Mouse (Mus musculus) telencephalon, adult 2 months (tissue): ENCODE results near the gene Pawr.

ENCODE experiments used
- DNase-seq: peaks from one replicate; pipeline ENCODE4 v3.0.0-alpha.2; 2011; ENCODE audit warnings: low read depth, low spot score

The Pawr gene

DNA sequence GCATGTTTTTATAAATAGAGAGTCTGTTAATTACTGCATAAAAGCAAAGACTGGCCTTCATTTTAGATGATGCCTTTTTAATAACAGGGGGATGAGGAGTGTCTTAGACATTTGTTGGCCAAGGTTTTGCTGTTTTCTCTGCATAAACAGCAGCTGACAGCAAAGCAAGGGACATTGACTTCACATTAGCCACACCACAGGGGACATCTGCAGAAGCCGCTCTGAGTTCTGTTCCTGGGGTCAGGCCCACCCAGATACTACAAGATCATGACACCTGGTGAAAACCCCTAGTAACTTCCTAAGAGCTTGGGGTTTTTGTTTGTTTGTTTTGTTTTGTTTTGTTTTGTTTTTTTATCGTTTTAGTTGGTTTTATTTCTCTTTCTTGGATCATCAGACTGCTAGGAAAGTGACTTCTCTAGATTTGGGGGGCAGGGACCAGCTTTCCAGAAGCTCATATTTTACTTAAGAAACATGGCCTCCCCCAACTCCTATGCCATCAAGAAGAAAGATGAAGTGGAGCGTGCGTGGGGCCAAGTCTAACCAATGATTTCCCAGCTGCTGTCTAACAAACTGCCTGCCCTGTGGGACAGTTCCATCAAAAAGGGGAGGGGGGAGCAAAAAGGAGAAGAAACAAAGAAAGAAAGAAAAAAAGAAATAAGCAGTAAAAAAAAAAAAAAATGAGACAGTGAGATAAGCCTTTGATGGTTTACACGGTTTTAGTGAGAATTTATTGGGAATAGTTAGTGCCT, 57.4 kb downstream of the Pawr start:
- DNase-seq: no peak

DNA sequence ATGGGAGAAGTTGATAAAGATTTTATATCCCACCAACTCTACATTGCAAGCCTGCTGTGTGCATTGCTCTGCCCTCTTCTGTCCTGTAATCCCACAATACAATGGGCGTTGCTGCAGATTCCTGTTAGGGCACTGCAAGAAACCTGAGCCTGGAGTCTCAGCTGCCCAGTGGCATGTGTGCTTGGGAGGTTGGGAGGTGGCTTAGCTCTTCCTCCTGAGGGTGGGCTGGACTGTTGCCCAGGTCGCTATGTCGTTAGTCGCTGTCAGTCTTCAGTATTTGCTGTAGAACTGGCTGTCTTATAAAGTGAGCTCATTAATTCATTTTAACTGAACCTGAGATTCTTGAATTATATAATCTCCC, 58.0 kb downstream of the Pawr start:
- DNase-seq: no peak

DNA sequence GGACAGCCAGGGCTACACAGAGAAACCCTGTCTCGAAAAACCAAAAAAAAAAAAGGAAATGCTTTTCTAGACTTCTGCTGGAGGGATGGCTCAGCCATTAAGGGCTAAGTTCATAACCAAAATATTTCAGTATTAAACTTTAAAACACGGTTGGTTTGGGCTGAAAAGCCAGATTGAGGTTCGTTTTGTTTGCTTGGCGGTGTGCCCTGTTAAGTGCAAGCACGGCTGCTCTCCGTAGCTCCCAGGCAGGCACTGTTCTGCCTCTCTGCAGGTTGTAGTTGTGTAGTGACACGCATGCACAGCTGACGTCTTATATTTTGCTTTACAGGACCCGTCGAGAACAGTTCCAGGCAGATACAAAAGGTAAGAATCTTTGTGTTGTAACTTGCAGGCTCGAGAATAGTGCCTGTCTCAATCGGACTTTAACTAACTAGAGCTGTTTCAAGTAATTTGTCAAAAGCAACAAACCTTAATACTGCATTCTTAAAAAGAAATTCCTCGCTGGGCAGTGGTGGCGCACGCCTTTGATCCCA, 59.5 kb downstream of the Pawr start:
- no peak for DNase-seq

DNA sequence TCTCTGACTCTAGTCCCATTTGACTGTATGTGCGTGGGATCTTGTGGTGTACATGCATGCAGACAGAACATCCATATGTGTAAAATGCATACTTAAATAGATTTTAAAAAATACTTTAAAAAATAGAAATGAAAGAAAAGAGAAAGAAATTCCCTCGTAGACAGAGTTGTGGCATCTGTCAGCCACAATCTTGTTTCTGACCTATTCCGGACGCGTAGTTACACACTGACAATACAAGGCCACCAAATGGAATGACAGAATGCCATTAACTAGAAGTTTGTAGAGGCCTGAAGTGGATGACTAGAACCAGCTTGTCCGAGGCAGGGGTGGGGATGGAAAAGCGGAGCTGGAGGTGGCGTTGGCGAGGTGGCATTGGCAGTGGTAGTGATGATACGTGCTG, 60.2 kb downstream of the Pawr start:
- DNase-seq: no peak

DNA sequence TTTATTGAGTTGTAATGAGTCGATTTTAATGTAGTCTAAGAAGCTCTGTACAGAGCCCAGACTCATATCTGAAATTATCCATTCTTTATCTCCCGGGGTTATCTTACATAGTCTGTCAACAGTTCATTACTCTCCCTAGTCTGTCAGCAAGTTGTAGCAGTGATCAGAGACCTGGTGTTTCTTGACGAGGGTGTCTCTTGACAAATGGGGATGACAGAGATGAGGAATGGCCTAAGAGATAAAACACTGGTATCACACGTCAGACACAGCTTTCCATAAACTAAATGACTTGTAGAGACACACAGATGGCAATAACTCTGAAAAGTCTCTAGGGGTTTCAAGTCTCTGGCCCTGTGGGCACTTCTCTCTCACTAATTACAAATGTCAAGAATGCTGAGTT, 62.4 kb downstream of the Pawr start:
- DNase-seq: no peak

DNA sequence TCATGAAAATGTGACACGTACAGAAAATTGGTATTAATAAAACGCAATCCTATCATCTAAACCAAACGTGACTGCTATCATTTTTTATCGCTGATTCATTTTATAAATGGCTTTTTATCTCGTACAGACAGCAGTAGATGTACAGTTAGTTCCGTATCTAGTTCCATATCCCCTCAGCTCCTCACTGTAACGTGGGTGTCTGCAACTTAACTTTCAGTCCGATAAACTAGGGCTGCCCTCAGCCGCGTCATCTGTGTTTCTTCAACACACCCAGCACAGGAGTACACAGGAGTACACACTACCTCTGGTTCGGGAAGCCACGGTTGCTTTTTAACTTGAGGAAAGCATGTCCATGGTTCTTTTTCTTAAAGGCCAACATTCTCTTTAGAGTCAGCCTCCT, 63.3 kb downstream of the Pawr start:
- DNase-seq: no peak

GRCm38 (mm10) chr10:108395647-108396046, 63.7 kb downstream of the Pawr start:
- DNase-seq: peak; percentile 32

DNA sequence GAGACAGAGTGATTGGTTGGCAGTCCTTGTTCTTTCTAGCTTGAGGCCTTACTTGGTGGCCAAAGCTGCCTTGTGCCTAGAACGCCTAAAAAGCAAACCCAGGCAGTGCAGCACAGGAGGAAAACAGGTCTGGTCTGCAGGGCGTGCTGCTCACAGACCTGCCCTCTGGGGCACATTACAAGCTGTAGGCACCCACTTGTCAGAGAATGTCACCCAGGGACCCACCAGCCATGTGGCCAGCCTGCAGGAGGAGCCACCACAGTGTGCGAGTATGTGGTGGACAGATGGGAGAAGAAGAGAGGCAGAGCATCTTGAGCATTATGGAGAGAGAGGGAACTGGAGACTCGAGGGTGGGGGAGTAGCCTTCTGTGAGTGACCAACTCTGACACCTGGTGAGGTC, 70.8 kb downstream of the Pawr start:
- no peak for DNase-seq

DNA sequence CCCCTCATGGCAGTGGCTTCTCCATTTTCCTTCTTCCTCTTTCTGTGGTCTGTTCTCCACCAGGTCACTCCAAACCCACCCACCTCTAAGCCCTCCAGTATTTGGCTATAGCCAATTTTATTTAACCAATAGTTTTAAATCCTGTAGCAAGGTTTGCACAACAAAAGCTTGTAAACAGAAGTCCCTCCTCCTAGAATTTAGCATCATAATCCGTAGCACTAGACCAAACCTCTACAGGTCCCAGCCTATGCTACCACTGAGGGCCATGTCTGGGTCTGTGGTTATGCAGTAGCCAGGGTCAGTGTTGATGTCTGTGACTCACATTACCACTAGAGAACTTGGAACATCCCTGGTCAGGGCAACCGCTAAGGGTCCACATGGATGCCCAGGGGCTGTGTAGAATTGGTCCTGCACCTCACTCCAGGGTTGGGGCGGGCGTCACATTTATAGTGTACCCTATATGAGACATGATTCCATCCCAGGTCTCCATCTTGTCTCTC, 71.5 kb downstream of the Pawr start:
- DNase-seq: no peak

DNA sequence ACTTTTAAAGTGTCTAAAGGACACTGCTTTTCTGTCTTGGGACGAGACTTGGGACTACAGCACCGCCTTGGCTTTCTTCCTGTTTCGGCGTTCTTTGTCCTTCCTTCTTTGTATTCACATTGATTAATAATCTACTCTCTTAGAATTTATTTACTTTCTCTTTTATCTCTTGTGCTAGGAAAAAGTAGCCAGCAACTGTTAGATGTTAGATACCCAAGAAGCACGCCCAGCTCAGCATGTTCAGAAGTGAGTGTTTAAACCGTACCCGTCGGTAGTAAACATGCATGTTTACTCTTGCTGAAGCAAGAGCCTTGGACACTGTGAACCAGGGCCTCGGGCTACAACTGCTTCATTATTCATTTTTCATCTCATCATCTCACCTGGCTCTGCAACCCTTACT, 72.2 kb downstream of the Pawr start:
- DNase-seq: no peak

GRCm38 (mm10) chr10:108405076-108405475, 73.2 kb downstream of the Pawr start:
- DNase-seq: no peak

GRCm38 (mm10) chr10:108405931-108406330, 74.0 kb downstream of the Pawr start:
- no peak for DNase-seq

DNA sequence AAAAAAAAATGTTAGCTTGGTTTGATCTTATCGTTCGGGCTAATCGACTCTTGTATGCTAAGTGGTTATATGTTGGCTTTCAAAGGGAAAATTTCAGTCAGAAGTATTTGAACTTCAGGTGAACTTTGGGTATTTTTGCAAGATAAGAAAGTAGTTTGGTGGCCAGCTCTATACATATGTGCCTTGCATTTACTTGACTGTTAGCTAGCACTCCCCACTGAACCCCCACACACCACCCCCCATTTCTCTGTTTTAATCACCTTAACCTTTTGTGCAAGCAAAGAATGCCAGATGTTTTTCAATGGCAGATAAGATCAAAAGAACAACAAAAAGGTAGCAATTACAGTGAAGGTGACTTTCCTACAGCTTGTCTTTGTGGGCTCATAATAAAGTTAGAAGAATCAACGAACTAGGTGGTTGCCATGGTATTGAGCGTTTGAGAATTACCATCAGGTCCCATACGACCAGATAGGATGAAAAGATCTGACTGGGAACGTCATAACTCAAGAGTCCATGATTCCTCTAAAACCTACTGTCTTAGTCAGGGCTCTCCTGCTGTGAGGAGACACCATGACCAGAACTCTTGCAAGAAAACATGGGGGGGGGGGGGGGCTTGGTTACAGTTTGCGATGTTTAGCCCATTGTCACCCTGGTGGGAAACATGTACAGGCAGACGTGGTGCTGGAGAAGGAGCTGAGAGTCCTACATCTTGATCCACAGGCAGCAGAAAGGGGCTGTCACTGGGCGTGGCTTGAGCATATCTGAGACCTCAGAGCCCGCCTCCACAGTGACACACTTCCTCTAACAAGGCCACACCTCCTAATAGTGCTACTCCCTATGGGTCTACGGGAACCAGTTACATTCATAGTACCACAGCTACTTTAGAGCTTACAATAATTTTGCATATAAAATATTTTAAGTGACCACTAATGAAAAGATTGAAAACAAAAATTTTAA, 75.2 kb downstream of the Pawr start:
- no peak for DNase-seq

- no peak for DNase-seq
Measured at GRCm38 (mm10) chr10:108408025-108408424, 76.1 kb downstream of the Pawr start.

DNA sequence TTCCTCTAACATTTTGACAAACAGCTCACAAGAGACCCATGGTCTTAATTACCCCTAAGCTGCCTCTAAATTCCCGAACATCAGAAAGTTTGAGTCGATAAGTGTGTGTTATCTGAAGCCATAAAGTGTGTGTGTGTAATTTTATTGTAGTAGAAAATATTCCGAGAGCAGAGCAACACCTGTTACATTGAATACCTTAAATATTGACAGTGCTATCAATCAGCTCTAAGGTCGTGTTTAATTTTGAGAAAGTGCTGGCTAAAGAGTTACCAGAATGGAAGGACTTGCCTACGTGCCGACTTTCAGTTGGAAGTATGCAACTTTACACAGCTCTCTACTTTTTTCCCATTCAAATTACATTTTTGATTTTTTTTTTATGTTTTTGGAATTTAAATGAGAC, 76.5 kb downstream of the Pawr start:
- no peak for DNase-seq

DNA sequence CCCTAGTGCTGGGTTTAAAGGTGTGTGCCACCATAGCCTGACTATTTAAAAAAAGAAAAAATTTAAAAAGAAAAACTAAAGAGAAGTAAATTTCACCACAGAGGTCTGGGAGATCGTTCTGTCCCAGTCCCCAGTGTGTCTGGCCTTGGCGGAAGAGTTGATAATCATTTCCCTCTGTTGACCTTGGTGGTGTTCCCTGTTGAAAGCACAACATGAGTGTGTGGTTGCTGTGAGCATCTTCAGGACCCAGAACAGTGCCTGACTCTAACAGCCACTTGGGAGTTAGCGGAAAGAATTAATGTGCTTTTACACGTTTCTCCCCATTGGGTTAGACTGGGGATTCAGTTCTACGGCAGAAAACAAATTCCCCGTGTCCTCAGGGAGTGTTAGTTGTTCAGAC, 77.1 kb downstream of the Pawr start:
- no peak for DNase-seq

GRCm38 (mm10) chr10:108409529-108409928, 77.6 kb downstream of the Pawr start:
- DNase-seq: no peak

GRCm38 (mm10) chr10:108414936-108415635, 83.2 kb downstream of the Pawr start:
- DNase-seq: no peak

- no peak for DNase-seq
Measured at GRCm38 (mm10) chr10:108417448-108417847, 85.5 kb downstream of the Pawr start.

DNA sequence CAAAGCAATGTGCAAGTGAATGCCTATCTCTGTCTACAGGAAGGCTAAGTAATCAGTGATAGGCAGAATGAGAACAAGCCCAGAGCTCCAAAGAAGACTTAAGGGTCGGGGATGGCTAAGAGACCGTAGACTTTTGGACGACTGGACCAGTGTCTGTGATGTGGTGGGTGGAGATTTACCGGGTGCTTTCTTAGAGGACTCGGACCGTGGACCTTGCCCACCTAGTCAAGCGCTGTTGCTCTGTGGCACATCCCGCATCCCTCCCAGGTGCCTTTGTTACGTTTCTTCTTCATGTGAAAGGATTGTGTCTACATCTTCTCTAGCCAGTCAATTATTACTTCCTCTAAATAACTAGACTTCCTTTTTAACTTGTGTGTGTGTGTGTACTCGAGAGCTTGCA, 98.6 kb downstream of the Pawr start:
- no peak for DNase-seq

- no peak for DNase-seq
Measured at GRCm38 (mm10) chr10:108432194-108432593, 100.3 kb downstream of the Pawr start.

DNA sequence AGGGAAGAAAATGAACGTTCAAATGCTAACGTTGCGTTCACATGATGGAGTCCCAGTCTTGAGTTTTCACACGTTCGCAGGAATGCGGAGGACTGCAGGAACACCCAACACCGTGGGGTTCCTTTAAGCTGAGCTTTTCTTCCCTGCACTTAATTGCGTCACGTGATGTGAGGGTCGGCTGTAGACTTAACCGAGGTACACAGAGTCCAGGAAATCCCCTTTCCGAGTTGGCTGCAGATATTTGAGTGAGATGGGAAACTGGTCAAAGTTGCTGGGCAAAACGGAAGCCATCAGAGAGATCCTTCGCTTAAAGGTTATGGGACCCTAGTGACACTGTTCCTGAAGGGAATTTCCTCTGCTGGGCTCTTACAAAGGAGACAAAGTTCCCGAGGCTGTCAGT, 102.1 kb downstream of the Pawr start:
- DNase-seq: no peak
